10 mouse cellular contexts compared by ENCODE assay signal in the genomic region with DNA sequence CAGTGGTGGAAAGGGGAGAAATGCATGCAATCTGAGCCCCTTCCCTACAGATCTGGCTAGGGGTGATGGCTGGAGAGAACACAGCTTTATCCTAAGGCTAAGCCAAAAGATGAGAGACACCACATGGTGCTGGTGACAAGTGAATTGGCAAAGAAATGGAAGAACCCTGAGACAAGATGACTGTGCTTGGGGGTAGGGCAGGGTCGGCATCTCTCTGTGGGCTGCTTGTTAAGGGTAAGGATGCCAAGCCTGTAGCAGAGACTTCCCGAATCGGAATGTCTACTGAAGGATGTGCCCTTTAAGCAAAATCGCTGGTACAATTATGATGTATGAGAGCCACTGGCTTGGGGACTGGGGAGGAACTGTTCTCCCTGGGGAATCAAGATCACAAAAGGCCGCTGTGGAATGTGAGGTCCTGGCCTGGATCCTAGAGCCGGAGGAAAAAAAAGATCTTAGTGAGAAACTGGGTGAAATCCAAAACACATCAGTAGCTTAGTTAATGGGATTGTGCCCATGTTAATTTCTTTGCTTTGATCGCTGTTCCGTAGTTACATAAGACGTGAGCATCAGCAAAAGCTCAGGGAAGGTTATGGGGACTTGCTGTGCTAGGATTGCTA. TPM values are rescaled to one million over a fixed set of nuclear protein-coding genes. Genes with fewer than 3 reads are reported as not detected.
DNase-seq lines count a peak whose midpoint lies in the region; ATAC-seq lines count a peak whose summit lies in the region.
"Had no signal": no experiment of that assay in that cellular context is flagged by ENCODE, and none has a peak within 500 bp of the region (broad histone marks: within the 10 kb centered on the region; RNA-seq: fewer than 3 reads in every experiment).

No protein-coding gene starts in this region.

- intact Hi-C loops in heart, postnatal 25 days (cut with DNase I) = no loop called here

- H3K36me3 ChIP-seq in forebrain, embryonic 10.5 days (replicated peaks) = no peaks in the 10 kb centered on the region
- no peaks in the 10 kb centered on the region for H3K36me3 ChIP-seq in midbrain, embryonic 14.5 days (ENCODE audit: control insufficient read depth, insufficient read depth, low read length)

- peaks cover 36% of the 10 kb centered on the region for H3K4me1 ChIP-seq in forebrain, embryonic 10.5 days
- peaks cover 36% of the 10 kb centered on the region for H3K4me1 ChIP-seq in midbrain, embryonic 14.5 days (ENCODE audit: control insufficient read depth, insufficient read depth, low read length)

- WGBS in forebrain, embryonic 10.5 days = 20% methylated on average over 9 of the region's 9 CpGs
- 4% methylated on average over 9 of the region's 9 CpGs for WGBS in midbrain, embryonic 14.5 days

- peak; percentile 67 for DNase-seq in layer of hippocampus, adult 11-12 months (ENCODE audit: low spot score)
- no peak for DNase-seq in layer of hippocampus, postnatal 25 days (ENCODE audit: extremely low spot score in 1 of 2, low spot score in 1 of 2)
- DNase-seq in forebrain, embryonic 10.5 days (ENCODE audit: extremely low spot score, low spot score) = peak; percentile 18
- DNase-seq in heart, postnatal 25 days (ENCODE audit: low spot score) = peak; percentile 53
- DNase-seq in layer of hippocampus, adult 8-10 months (ENCODE audit: low spot score in 2 of 2) = peak; percentile 68 to 70
- DNase-seq in midbrain, embryonic 14.5 days = peak; percentile 81
- DNase-seq in ovary, postnatal 14 days (ENCODE audit: low spot score) = no peak
- no peak for DNase-seq in thymus, postnatal 4 days

- H3K27ac ChIP-seq in forebrain, embryonic 10.5 days = peak overlapping the region; percentile 77; the same call in 1 of the 2 replicates
- H3K27ac ChIP-seq in midbrain, embryonic 14.5 days (replicated peaks; ENCODE audit: low read depth, low read length) = peak overlapping the region; percentile 83

- peaks cover 7% of the 10 kb centered on the region for H3K9me3 ChIP-seq in forebrain, embryonic 10.5 days
- H3K9me3 ChIP-seq in midbrain, embryonic 14.5 days (ENCODE audit: control insufficient read depth, low read length) = no peaks in the 10 kb centered on the region

- no peak overlapping the region for H3K9ac ChIP-seq in midbrain, embryonic 14.5 days (replicated peaks; ENCODE audit: low read length)

- H3K4me2 ChIP-seq in midbrain, embryonic 14.5 days (ENCODE audit: low read length) = no peak overlapping the region

- no peaks in the 10 kb centered on the region for H3K27me3 ChIP-seq in forebrain, embryonic 10.5 days (ENCODE audit: poor library complexity, severe bottlenecking)
- no peaks in the 10 kb centered on the region for H3K27me3 ChIP-seq in midbrain, embryonic 14.5 days (ENCODE audit: control insufficient read depth, insufficient read depth, low read length)

- peak; percentile 46; the same call in 1 of the 2 replicates for ATAC-seq in midbrain, embryonic 14.5 days (ENCODE audit: low FRiP score, low TSS enrichment)

- no peak overlapping the region for H3K4me3 ChIP-seq in forebrain, embryonic 10.5 days
- H3K4me3 ChIP-seq in midbrain, embryonic 14.5 days (replicated peaks; ENCODE audit: low read depth, low read length) = no peak overlapping the region
- H3K4me3 ChIP-seq: erythroblast, embryonic 14.5 days had no signal

RNA-seq across cellular contexts. Expression of gene Ces5a, which starts 35.8 kb away (rescaled TPM):
- total RNA-seq in layer of hippocampus, postnatal 25 days (2021) = under 1 TPM; 0.21 to 0.66 TPM
- polyA plus RNA-seq in forebrain, embryonic 10.5 days (2016; fragmentation: Nextera tagmentation; extraction: Ambion mirVana) = not detected in 2 replicates
- not detected for total RNA-seq in heart, postnatal 25 days (2021)
- 1 to 10 TPM in 3 of 4 experiments, under 1 TPM in 1; 0.89 to 2.0 (median 1.5) TPM for total RNA-seq in layer of hippocampus, adult 8-10 months (2022)
- polyA plus RNA-seq in midbrain, embryonic 14.5 days (2014; fragmentation: Nextera tagmentation; extraction: Ambion mirVana) = 0.61 and 0.93 TPM in 2 replicates
- total RNA-seq: MEL had no signal
- polyA plus RNA-seq: erythroblast, embryonic 14.5 days had no signal

Comparison
In these comparisons a context has a peak if more than half of its experiments do, and no peak if none do; other contexts are left out.
1. DNase-seq: peak in layer of hippocampus, adult 11-12 months (single experiment), forebrain, embryonic 10.5 days (single experiment), heart, postnatal 25 days (single experiment), layer of hippocampus, adult 8-10 months (2 of 2) and midbrain, embryonic 14.5 days (single experiment); none in layer of hippocampus, postnatal 25 days (0 of 2), ovary, postnatal 14 days (single experiment) and thymus, postnatal 4 days (single experiment).